Comparison of ENCODE assay signal across 8 mouse cellular contexts in the genomic region with DNA sequence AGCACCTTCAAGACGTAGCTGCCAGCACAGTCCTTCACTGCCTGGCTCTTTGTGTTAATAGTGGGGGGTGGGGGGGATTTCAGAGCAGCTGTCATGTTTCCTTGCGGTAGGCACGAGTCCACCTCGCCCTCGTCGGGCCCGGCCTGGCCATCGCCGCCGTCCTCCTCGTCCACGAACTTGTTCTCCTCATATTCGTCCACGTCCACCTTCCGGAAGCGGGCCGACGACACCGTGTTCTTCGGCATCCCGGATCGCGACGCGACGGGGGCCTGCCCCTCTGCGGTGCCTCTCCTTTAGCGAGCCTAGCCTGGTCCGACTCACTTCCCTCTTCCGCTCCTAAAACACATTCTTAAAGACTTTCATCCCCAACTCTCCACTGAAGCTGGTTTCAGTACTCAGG. TPM values are rescaled to one million over a fixed set of nuclear protein-coding genes. Genes with fewer than 3 reads are reported as not detected.
A peak's percentile ranks its signal among the peaks of the same experiment; 100 is the strongest.
DNase-seq lines count a peak whose midpoint lies in the region; ATAC-seq and TF ChIP-seq lines count a peak whose summit lies in the region.

No protein-coding gene starts in this region.

- H3K4me1 ChIP-seq in lung, embryonic 14.5 days (ENCODE audit: insufficient read depth), result no peaks in the 10 kb centered on the region
- H3K4me1 ChIP-seq in hindbrain, embryonic 15.5 days (replicated peaks), result 0 out of 2 replicates have a peak, but pooled peaks cover 4% of the 10 kb centered on the region
- H3K4me1 ChIP-seq in stomach, postnatal 0 days (replicated peaks; ENCODE audit: control insufficient read depth, insufficient read depth), result no peaks in the 10 kb centered on the region

- no peak for TF ChIP-seq EP300 in stomach, postnatal 0 days (optimal IDR thresholded peaks at IDR 0.05)

- no peaks in the 10 kb centered on the region for H3K27me3 ChIP-seq in lung, embryonic 14.5 days (ENCODE audit: insufficient read depth, low read length)
- no peaks in the 10 kb centered on the region for H3K27me3 ChIP-seq in hindbrain, embryonic 15.5 days
- no peaks in the 10 kb centered on the region for H3K27me3 ChIP-seq in stomach, postnatal 0 days (ENCODE audit: control insufficient read depth, insufficient read depth, low read length)

- H3K9ac ChIP-seq in lung, embryonic 14.5 days, result no peak overlapping the region
- no peak overlapping the region for H3K9ac ChIP-seq in hindbrain, embryonic 15.5 days
- no peak overlapping the region for H3K9ac ChIP-seq in stomach, postnatal 0 days (ENCODE audit: low read length)

- no peaks in the 10 kb centered on the region for H3K36me3 ChIP-seq in lung, embryonic 14.5 days (ENCODE audit: insufficient read depth)
- H3K36me3 ChIP-seq in hindbrain, embryonic 15.5 days, result no peaks in the 10 kb centered on the region
- no peaks in the 10 kb centered on the region for H3K36me3 ChIP-seq in macrophage (ENCODE audit: inconsistent target)
- H3K36me3 ChIP-seq in stomach, postnatal 0 days (ENCODE audit: control insufficient read depth, insufficient read depth, low read length), result no peaks in the 10 kb centered on the region

- H3K4me3 ChIP-seq in lung, embryonic 14.5 days (ENCODE audit: low read depth, low read length), result no peak overlapping the region
- no peak overlapping the region for H3K4me3 ChIP-seq in hindbrain, embryonic 15.5 days
- peak overlapping the region; percentile 7; the same call in 1 of the 2 replicates for H3K4me3 ChIP-seq in macrophage (ENCODE audit: inconsistent target)
- peak overlapping the region; percentile 10; the same call in 1 of the 2 replicates for H3K4me3 ChIP-seq in stomach, postnatal 0 days (ENCODE audit: low read depth, low read length)

- TF ChIP-seq CTCF in lung, embryonic 14.5 days (IDR thresholded peaks at IDR 0.05; ENCODE audit: low read depth), result no peak
- no peak for TF ChIP-seq CTCF in stomach, postnatal 0 days (IDR thresholded peaks at IDR 0.05; ENCODE audit: low read depth)

- no peak for ATAC-seq in lung, embryonic 14.5 days (ENCODE audit: insufficient read depth)
- ATAC-seq in erythroblast, adult 5-6 weeks (replicated peaks; ENCODE audit: low FRiP score, poor library complexity, severe bottlenecking), result peak; percentile 71
- ATAC-seq in hindbrain, embryonic 15.5 days (ENCODE audit: low FRiP score, low read depth), result no peak
- no peak for ATAC-seq in stomach, postnatal 0 days (ENCODE audit: low FRiP score, low TSS enrichment)

- H3K79me2 ChIP-seq in macrophage (ENCODE audit: inconsistent target), result no peaks in the 10 kb centered on the region

- 53% methylated on average over 30 of the region's 30 CpGs for WGBS in lung, embryonic 14.5 days
- WGBS in hindbrain, embryonic 15.5 days, result 60% methylated on average over 30 of the region's 30 CpGs
- 65% methylated on average over 30 of the region's 30 CpGs for WGBS in macrophage (ENCODE audit: missing documents)
- WGBS in stomach, postnatal 0 days, result 50% methylated on average over 30 of the region's 30 CpGs

- peak; percentile 6 for DNase-seq in lung, embryonic 14.5 days
- no peak for DNase-seq in lung, postnatal 36 days
- no peak for DNase-seq in stomach, postnatal 0 days (ENCODE audit: low spot score)
- DNase-seq in right cerebral cortex, postnatal 36 days (ENCODE audit: low spot score in 2 of 2), result no peak
- no peak for DNase-seq in testis, postnatal 14 days (ENCODE audit: low spot score)

- H3K4me2 ChIP-seq in lung, embryonic 14.5 days, result peak overlapping the region; percentile 46
- H3K4me2 ChIP-seq in hindbrain, embryonic 15.5 days, result peak overlapping the region; percentile 23; the same call in 1 of the 2 replicates
- H3K4me2 ChIP-seq in stomach, postnatal 0 days (replicated peaks; ENCODE audit: low read depth), result peak overlapping the region; percentile 17

- no peaks in the 10 kb centered on the region for H3K9me3 ChIP-seq in lung, embryonic 14.5 days (ENCODE audit: low read depth, low read length)
- no peaks in the 10 kb centered on the region for H3K9me3 ChIP-seq in hindbrain, embryonic 15.5 days
- H3K9me3 ChIP-seq in stomach, postnatal 0 days (ENCODE audit: control insufficient read depth, low read length), result no peaks in the 10 kb centered on the region

- no peak overlapping the region for H3K27ac ChIP-seq in lung, embryonic 14.5 days (ENCODE audit: low read depth)
- H3K27ac ChIP-seq in hindbrain, embryonic 15.5 days (replicated peaks), result no peak overlapping the region
- H3K27ac ChIP-seq in macrophage, result peak overlapping the region; percentile 81
- no peak overlapping the region for H3K27ac ChIP-seq in stomach, postnatal 0 days (replicated peaks)

RNA-seq across cellular contexts. Expression of gene Taf1b, which starts 4.7 kb away (rescaled TPM):
- polyA plus RNA-seq in lung, embryonic 14.5 days (2014; fragmentation: Nextera tagmentation; extraction: Ambion mirVana), result 31.5 and 32.2 TPM in 2 replicates
- 6.5 and 17.1 TPM in 2 replicates for total RNA-seq in erythroblast, adult 5-6 weeks (2015; ENCODE audit: low replicate concordance)
- total RNA-seq in erythroblast, adult 5-6 weeks (2017; ENCODE audit: low replicate concordance), result 9.3 and 9.9 TPM in 2 replicates
- polyA plus RNA-seq in hindbrain, embryonic 15.5 days (2015; fragmentation: Nextera tagmentation; extraction: Ambion mirVana), result 30.3 and 34.1 TPM in 2 replicates
- 10 to 100 TPM in 24 of 26 experiments, 1 to 10 TPM in 2; 5.2 to 34.3 (median 22.3) TPM for total RNA-seq in macrophage (2018; cell fraction: chromatin; rRNA removed)
- 10 to 100 TPM in 9 of 26 experiments, 1 to 10 TPM in 17; 6.6 to 11.2 (median 9.5) TPM for total RNA-seq in macrophage (2018; cell fraction: cytosol; rRNA removed)
- 10 to 100 TPM in 21 of 26 experiments, 1 to 10 TPM in 5; 6.6 to 23.4 (median 14.4) TPM for total RNA-seq in macrophage (2018; cell fraction: nucleus; rRNA removed)
- polyA plus RNA-seq in macrophage (2018), result 6.8 to 10.3 TPM (median 9.5 TPM) in 3 replicates
- 12.0 and 12.8 TPM in 2 replicates for polyA plus RNA-seq in stomach, postnatal 0 days (2015; fragmentation: Nextera tagmentation; extraction: Ambion mirVana)

Comparison
In these comparisons a context has a peak if more than half of its experiments do, and no peak if none do; other contexts are left out.
1. H3K4me3 ChIP-seq: peak in macrophage (single experiment) and stomach, postnatal 0 days (single experiment); none in lung, embryonic 14.5 days (single experiment) and hindbrain, embryonic 15.5 days (single experiment).
2. Peak in every context shown above with its lines, with median percentiles within 50 percentile points of each other: H3K4me2 ChIP-seq.